8 mouse cellular contexts compared by ENCODE assay signal in genomic region chr10:42501775-42502348, GRCm38 (mm10). TPM values are rescaled to one million over a fixed set of nuclear protein-coding genes. Genes with fewer than 3 reads are reported as not detected.
A peak's percentile ranks its signal among the peaks of the same experiment; 100 is the strongest.
DNase-seq lines count a peak whose midpoint lies in the region; ATAC-seq lines count a peak whose summit lies in the region.

Gene Snx3, plus strand, starts transcription at chr10:42502030.

- DNase-seq in NIH3T3 (ENCODE audit: low read depth) = peak; percentile 100
- DNase-seq in cerebellum, postnatal 10 days = peak; percentile 96 to 97
- peak; percentile 93 to 96 for DNase-seq in frontal cortex, postnatal 14 days (ENCODE audit: low spot score in 2 of 2)
- DNase-seq in layer of hippocampus, postnatal 25 days (ENCODE audit: extremely low spot score in 1 of 2, low spot score in 1 of 2) = peak; percentile 86 to 94
- DNase-seq in lung, postnatal 25 days (ENCODE audit: low spot score) = peak; percentile 99
- DNase-seq in retina, embryonic 14.5 days (ENCODE audit: low spot score) = peak; percentile 97
- DNase-seq in urinary bladder, adult 18-20 months (ENCODE audit: low spot score in 2 of 2) = peak; percentile 86 to 98

- peak within 1 kb of the TSS; percentile 77 for H3K4me2 ChIP-seq in hindbrain, embryonic 13.5 days

- H3K9ac ChIP-seq in hindbrain, embryonic 13.5 days = peak within 1 kb of the TSS; percentile 97

- no peaks in the 10 kb centered on the region for H3K9me3 ChIP-seq in hindbrain, embryonic 13.5 days

- H3K4me1 ChIP-seq in hindbrain, embryonic 13.5 days (replicated peaks) = peaks cover 22% of the 10 kb centered on the region

- H3K27ac ChIP-seq in hindbrain, embryonic 13.5 days = peak within 1 kb of the TSS; percentile 99

- ATAC-seq in hindbrain, embryonic 13.5 days (ENCODE audit: low FRiP score) = peak; percentile 97

- H3K4me3 ChIP-seq in hindbrain, embryonic 13.5 days = peak within 1 kb of the TSS; percentile 94

- no peaks in the 10 kb centered on the region for H3K36me3 ChIP-seq in hindbrain, embryonic 13.5 days

- H3K27me3 ChIP-seq in hindbrain, embryonic 13.5 days = no peaks in the 10 kb centered on the region

- WGBS in hindbrain, embryonic 13.5 days = under 1% methylated on average over 68 of the region's 68 CpGs

RNA-seq across cellular contexts. Expression of gene Snx3, which starts in this region (rescaled TPM):
- polyA plus RNA-seq in hindbrain, embryonic 13.5 days (2015; fragmentation: Nextera tagmentation; extraction: Ambion mirVana) = 254 and 272 TPM in 2 replicates
- total RNA-seq in layer of hippocampus, postnatal 25 days (2021) = 100 to 1,000 TPM; 195 to 223 TPM

Comparison
In these comparisons a context has a peak if more than half of its experiments do, and no peak if none do; other contexts are left out.
1. Peak in every context shown above with its lines: DNase-seq, ATAC-seq, H3K4me3 ChIP-seq and H3K27ac ChIP-seq.